Mouse (Mus musculus): ENCODE results near the gene Pik3r3. TPM values are rescaled to one million over a fixed set of nuclear protein-coding genes. Genes with fewer than 3 reads are reported as not detected.

Pik3r3 gene
- polyA plus RNA-seq, 1 experiment, result 23.8 TPM

DNA sequence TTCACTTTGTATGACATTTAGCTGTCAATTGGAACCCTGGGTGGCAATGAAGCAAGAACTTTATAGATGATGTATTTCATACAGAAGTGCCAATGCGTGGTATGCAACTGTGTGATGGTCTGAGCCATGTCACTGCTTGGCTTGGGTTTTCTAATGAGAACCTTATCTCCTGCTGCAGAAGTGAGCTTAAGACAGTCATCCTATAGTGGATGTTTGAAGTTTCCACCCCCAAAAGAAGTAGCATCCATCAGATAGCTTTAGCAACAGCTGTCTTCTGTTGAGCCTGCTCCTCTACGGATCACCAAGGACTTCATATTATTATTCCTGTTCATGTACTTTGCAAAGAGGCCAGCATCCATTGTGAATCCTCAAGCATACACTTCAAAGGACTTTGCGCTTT lies 28.6 kb downstream of the Pik3r3 start:
- no peak for TF ChIP-seq POLR2A (IDR thresholded peaks at IDR 0.05; ENCODE audit: borderline replicate concordance, extremely low read depth, low read depth, low read length)
- TF ChIP-seq CTCF (IDR thresholded peaks at IDR 0.05; ENCODE audit: insufficient read depth, low read length), result no peak
- WGBS, result 89% methylated on average over 3 of the region's 3 CpGs
- DNase-seq, result no peak
- H3K4me1 ChIP-seq (ENCODE audit: control insufficient read depth, insufficient read depth, low read length), result no peaks in the 10 kb centered on the region
- H3K4me3 ChIP-seq (replicated peaks; ENCODE audit: extremely low read depth, low read depth, low read length), result no peak overlapping the region

DNA sequence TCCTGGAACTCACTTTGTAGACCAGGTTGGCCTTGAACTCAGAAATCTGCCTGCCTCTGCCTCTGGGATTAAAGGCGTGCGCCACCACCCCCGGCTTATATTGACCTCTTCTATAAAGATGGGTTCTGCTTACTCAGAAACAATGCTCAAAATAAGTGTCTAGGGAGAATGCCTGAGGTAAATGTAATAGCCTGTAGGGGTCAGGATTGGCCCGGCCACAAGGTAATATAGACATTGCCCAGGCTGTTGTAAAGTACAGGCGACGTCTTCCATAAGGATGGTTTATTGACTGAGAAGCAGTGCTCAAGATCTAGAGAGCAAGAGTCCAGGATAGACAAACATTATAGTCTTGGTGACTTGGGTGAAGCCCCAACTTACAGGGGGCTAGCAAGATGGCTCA lies 46.8 kb downstream of the Pik3r3 start:
- H3K4me3 ChIP-seq (replicated peaks; ENCODE audit: extremely low read depth, low read depth, low read length), result no peak overlapping the region
- no peak for DNase-seq
- 91% methylated on average over 6 of the region's 6 CpGs for WGBS
- H3K4me1 ChIP-seq (ENCODE audit: control insufficient read depth, insufficient read depth, low read length), result no peaks in the 10 kb centered on the region
- TF ChIP-seq POLR2A (IDR thresholded peaks at IDR 0.05; ENCODE audit: borderline replicate concordance, extremely low read depth, low read depth, low read length), result no peak
- no peak for TF ChIP-seq CTCF (IDR thresholded peaks at IDR 0.05; ENCODE audit: insufficient read depth, low read length)

GRCm38 (mm10) chr4:116282211-116282610 lies 60.8 kb downstream of the Pik3r3 start:
- TF ChIP-seq CTCF (IDR thresholded peaks at IDR 0.05; ENCODE audit: insufficient read depth, low read length) (peak; percentile 36), POLR2A (IDR thresholded peaks at IDR 0.05; ENCODE audit: borderline replicate concordance, extremely low read depth, low read depth, low read length) (no peak)
- Histone ChIP-seq H3K4me3 (replicated peaks; ENCODE audit: extremely low read depth, low read depth, low read length) (no peak overlapping the region), H3K4me1 (ENCODE audit: control insufficient read depth, insufficient read depth, low read length) (no peaks in the 10 kb centered on the region)
- no peak for DNase-seq
- WGBS, result 87% methylated on average over 2 of the region's 2 CpGs

GRCm38 (mm10) chr4:116291561-116291960 lies 70.1 kb downstream of the Pik3r3 start:
- TF ChIP-seq CTCF (IDR thresholded peaks at IDR 0.05; ENCODE audit: insufficient read depth, low read length), result no peak
- no peak for TF ChIP-seq POLR2A (IDR thresholded peaks at IDR 0.05; ENCODE audit: borderline replicate concordance, extremely low read depth, low read depth, low read length)
- no peak for DNase-seq
- WGBS, result 91% methylated on average over 6 of the region's 6 CpGs
- no peaks in the 10 kb centered on the region for H3K4me1 ChIP-seq (ENCODE audit: control insufficient read depth, insufficient read depth, low read length)
- no peak overlapping the region for H3K4me3 ChIP-seq (replicated peaks; ENCODE audit: extremely low read depth, low read depth, low read length)

DNA sequence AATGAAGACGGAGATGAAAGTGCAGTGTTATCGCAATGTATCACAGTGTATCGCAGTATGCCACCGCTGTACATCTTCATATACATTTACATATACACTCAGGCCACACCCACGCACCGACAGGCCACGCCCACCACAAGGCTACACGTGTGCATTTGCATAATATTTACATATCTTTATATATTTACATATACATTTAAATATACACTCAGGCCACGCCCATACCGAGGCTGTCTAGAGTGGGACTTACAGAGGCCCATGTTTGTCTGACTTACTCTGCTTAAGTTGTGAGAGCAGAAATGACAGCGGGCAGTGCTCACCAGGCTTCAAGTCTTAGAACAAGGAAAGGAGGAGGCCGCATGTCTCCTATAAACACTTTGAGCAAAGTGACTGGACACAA lies 71.9 kb downstream of the Pik3r3 start:
- DNase-seq, result no peak
- 89% methylated on average over 12 of the region's 12 CpGs for WGBS
- Histone ChIP-seq H3K4me1 (ENCODE audit: control insufficient read depth, insufficient read depth, low read length) (peaks cover 4% of the 10 kb centered on the region; the same call in 1 of the 2 replicates), H3K4me3 (replicated peaks; ENCODE audit: extremely low read depth, low read depth, low read length) (no peak overlapping the region)
- TF ChIP-seq POLR2A (IDR thresholded peaks at IDR 0.05; ENCODE audit: borderline replicate concordance, extremely low read depth, low read depth, low read length), result no peak
- no peak for TF ChIP-seq CTCF (IDR thresholded peaks at IDR 0.05; ENCODE audit: insufficient read depth, low read length)

GRCm38 (mm10) chr4:116300878-116301355 lies 79.5 kb downstream of the Pik3r3 start:
- Histone ChIP-seq H3K4me3 (replicated peaks; ENCODE audit: extremely low read depth, low read depth, low read length) (no peak overlapping the region), H3K4me1 (ENCODE audit: control insufficient read depth, insufficient read depth, low read length) (peaks cover 12% of the 10 kb centered on the region)
- no peak for DNase-seq
- TF ChIP-seq POLR2A (IDR thresholded peaks at IDR 0.05; ENCODE audit: borderline replicate concordance, extremely low read depth, low read depth, low read length) (no peak), CTCF (IDR thresholded peaks at IDR 0.05; ENCODE audit: insufficient read depth, low read length) (no peak)
- WGBS, result 50% methylated on average over 4 of the region's 4 CpGs

DNA sequence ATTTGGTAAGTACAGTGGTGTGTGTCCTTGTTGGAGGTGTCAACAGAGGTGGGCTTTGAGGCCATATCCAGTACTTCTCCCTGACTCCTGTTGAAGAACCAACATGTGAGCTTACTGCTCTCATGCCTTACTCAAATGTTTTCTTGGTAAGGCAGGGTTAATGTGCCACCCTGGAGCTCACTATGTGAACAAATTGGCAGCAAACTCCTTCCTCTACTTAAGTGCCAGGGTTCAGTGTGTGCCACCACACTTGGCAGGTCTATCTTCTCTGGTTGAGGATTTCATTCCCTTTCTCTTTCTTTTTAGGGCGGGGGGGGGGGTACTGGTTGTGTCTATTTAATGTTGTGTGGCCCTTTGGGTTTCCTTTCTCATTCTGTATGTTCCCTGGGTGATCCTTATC lies 83.1 kb downstream of the Pik3r3 start:
- H3K4me3 ChIP-seq (replicated peaks; ENCODE audit: extremely low read depth, low read depth, low read length), result no peak overlapping the region
- WGBS, result 5% methylated on average over 1 of the region's 1 CpGs
- DNase-seq, result no peak
- TF ChIP-seq CTCF (IDR thresholded peaks at IDR 0.05; ENCODE audit: insufficient read depth, low read length) (no peak), POLR2A (IDR thresholded peaks at IDR 0.05; ENCODE audit: borderline replicate concordance, extremely low read depth, low read depth, low read length) (no peak)
- peaks cover 4% of the 10 kb centered on the region for H3K4me1 ChIP-seq (ENCODE audit: control insufficient read depth, insufficient read depth, low read length)

DNA sequence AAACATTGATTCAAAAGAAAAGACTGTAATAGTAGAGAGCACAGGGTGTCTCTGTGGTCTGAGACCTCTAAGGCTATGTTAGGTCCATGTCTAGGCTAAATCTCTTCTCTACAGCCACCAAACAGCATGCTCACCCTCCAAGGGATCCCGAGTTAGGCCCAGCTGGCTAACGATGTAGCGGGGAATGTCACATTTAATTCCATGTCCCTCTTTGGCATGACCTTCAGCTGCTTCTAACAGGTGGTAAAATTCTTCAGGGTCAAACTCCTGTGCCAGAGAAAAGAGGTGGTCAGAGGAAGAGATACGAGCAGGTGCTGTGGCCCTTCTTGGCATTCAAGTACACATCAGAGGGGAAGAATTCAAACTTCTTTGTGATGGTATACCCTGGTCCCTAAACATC lies 96.2 kb downstream of the Pik3r3 start:
- no peaks in the 10 kb centered on the region for H3K4me1 ChIP-seq (ENCODE audit: control insufficient read depth, insufficient read depth, low read length)
- TF ChIP-seq CTCF (IDR thresholded peaks at IDR 0.05; ENCODE audit: insufficient read depth, low read length) (no peak), POLR2A (IDR thresholded peaks at IDR 0.05; ENCODE audit: borderline replicate concordance, extremely low read depth, low read depth, low read length) (no peak)
- no peak for DNase-seq
- H3K4me3 ChIP-seq (replicated peaks; ENCODE audit: extremely low read depth, low read depth, low read length), result no peak overlapping the region
- WGBS, result 90% methylated on average over 4 of the region's 4 CpGs

GRCm38 (mm10) chr4:116322127-116322526 lies 100.7 kb downstream of the Pik3r3 start:
- H3K4me1 ChIP-seq (ENCODE audit: control insufficient read depth, insufficient read depth, low read length), result no peaks in the 10 kb centered on the region
- WGBS, result 76% methylated on average over 6 of the region's 6 CpGs
- DNase-seq, result no peak

DNA sequence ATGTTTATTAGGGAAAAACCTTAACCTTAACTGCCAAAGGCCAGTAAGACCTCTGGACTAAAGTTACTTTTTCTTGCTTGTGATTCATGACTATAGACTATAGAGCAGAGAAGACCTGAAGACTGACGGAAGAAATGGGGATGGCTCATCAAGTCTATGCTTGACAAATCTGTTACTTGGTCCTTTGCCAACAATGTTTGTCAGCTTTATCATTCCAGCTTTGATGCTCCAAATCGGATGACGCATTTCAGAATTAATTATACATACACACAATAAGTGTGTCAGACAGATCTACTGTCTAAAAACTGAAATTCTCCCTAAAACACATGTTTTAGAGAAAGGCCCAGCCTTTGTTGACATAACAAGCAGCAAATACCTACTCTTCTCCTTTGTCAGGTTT lies 107.8 kb downstream of the Pik3r3 start:
- H3K4me1 ChIP-seq (ENCODE audit: control insufficient read depth, insufficient read depth, low read length), result no peaks in the 10 kb centered on the region
- WGBS, result 87% methylated on average over 3 of the region's 3 CpGs
- no peak overlapping the region for H3K4me3 ChIP-seq (replicated peaks; ENCODE audit: extremely low read depth, low read depth, low read length)
- DNase-seq, result no peak
- TF ChIP-seq POLR2A (IDR thresholded peaks at IDR 0.05; ENCODE audit: borderline replicate concordance, extremely low read depth, low read depth, low read length) (no peak), CTCF (IDR thresholded peaks at IDR 0.05; ENCODE audit: insufficient read depth, low read length) (no peak)

More at GRCm38 (mm10) chr4:116322127-116322526, 100.7 kb downstream of the Pik3r3 start:
- no peak overlapping the region for H3K4me3 ChIP-seq (replicated peaks; ENCODE audit: extremely low read depth, low read depth, low read length)
- TF ChIP-seq CTCF (IDR thresholded peaks at IDR 0.05; ENCODE audit: insufficient read depth, low read length) (no peak), POLR2A (IDR thresholded peaks at IDR 0.05; ENCODE audit: borderline replicate concordance, extremely low read depth, low read depth, low read length) (no peak)
